Mouse (Mus musculus): ENCODE results near the gene Cntn4. TPM values are rescaled to one million over a fixed set of nuclear protein-coding genes. Genes with fewer than 3 reads are reported as not detected.

The Cntn4 gene
- polyA plus RNA-seq, 1 experiment from 2014 or later, result 0.07 TPM

GRCm38 (mm10) chr6:106499166-106499565 lies 821.7 kb downstream of the Cntn4 start:
- Histone ChIP-seq H3K27ac (replicated peaks) (no peak overlapping the region), H3K9me3 (replicated peaks) (no peaks in the 10 kb centered on the region), H3K27me3 (ENCODE audit: low read depth, poor library complexity, severe bottlenecking) (no peaks in the 10 kb centered on the region), H3K4me3 (no peak overlapping the region), H3K36me3 (no peaks in the 10 kb centered on the region), H3K4me1 (no peaks in the 10 kb centered on the region)
- WGBS, result 93% methylated on average over 3 of the region's 3 CpGs
- DNase-seq (ENCODE audit: low spot score), result no peak

GRCm38 (mm10) chr6:106503961-106504360 lies 826.5 kb downstream of the Cntn4 start:
- Histone ChIP-seq H3K4me1 (no peaks in the 10 kb centered on the region), H3K9me3 (replicated peaks) (no peaks in the 10 kb centered on the region), H3K27ac (replicated peaks) (no peak overlapping the region), H3K27me3 (ENCODE audit: low read depth, poor library complexity, severe bottlenecking) (no peaks in the 10 kb centered on the region), H3K4me3 (no peak overlapping the region), H3K36me3 (no peaks in the 10 kb centered on the region)
- 85% methylated on average over 9 of the region's 9 CpGs for WGBS
- no peak for DNase-seq (ENCODE audit: low spot score)

GRCm38 (mm10) chr6:106520367-106520766 lies 842.9 kb downstream of the Cntn4 start:
- Histone ChIP-seq H3K27me3 (ENCODE audit: low read depth, poor library complexity, severe bottlenecking) (no peaks in the 10 kb centered on the region), H3K9me3 (replicated peaks) (no peaks in the 10 kb centered on the region), H3K4me3 (no peak overlapping the region), H3K27ac (replicated peaks) (no peak overlapping the region), H3K4me1 (no peaks in the 10 kb centered on the region), H3K36me3 (no peaks in the 10 kb centered on the region)
- no peak for DNase-seq (ENCODE audit: low spot score)
- 73% methylated on average over 1 of the region's 1 CpGs for WGBS

- H3K27ac ChIP-seq (replicated peaks), result no peak overlapping the region
- no peaks in the 10 kb centered on the region for H3K36me3 ChIP-seq
- H3K4me3 ChIP-seq, result no peak overlapping the region
- no peaks in the 10 kb centered on the region for H3K27me3 ChIP-seq (ENCODE audit: low read depth, poor library complexity, severe bottlenecking)
- no peaks in the 10 kb centered on the region for H3K9me3 ChIP-seq (replicated peaks)
- H3K4me1 ChIP-seq, result no peaks in the 10 kb centered on the region
- DNase-seq (ENCODE audit: low spot score), result no peak
These were observed 866.0 kb downstream of the Cntn4 start for GRCm38 (mm10) chr6:106543500-106543899.

- no peaks in the 10 kb centered on the region for H3K27me3 ChIP-seq (ENCODE audit: low read depth, poor library complexity, severe bottlenecking)
- DNase-seq (ENCODE audit: low spot score), result no peak
- H3K4me3 ChIP-seq, result no peak overlapping the region
- no peak overlapping the region for H3K27ac ChIP-seq (replicated peaks)
- H3K36me3 ChIP-seq, result no peaks in the 10 kb centered on the region
- WGBS, result 91% methylated on average over 6 of the region's 6 CpGs
- no peaks in the 10 kb centered on the region for H3K9me3 ChIP-seq (replicated peaks)
- no peaks in the 10 kb centered on the region for H3K4me1 ChIP-seq
These were observed 884.2 kb downstream of the Cntn4 start for GRCm38 (mm10) chr6:106561649-106562048.

- Histone ChIP-seq H3K27me3 (ENCODE audit: low read depth, poor library complexity, severe bottlenecking) (no peaks in the 10 kb centered on the region), H3K4me1 (no peaks in the 10 kb centered on the region), H3K27ac (replicated peaks) (no peak overlapping the region), H3K36me3 (no peaks in the 10 kb centered on the region), H3K9me3 (replicated peaks) (no peaks in the 10 kb centered on the region), H3K4me3 (no peak overlapping the region)
- 86% methylated on average over 7 of the region's 7 CpGs for WGBS
- DNase-seq (ENCODE audit: low spot score), result no peak
These were observed 887.9 kb downstream of the Cntn4 start for GRCm38 (mm10) chr6:106565316-106565715.

- Histone ChIP-seq H3K36me3 (no peaks in the 10 kb centered on the region), H3K4me1 (no peaks in the 10 kb centered on the region), H3K27ac (replicated peaks) (no peak overlapping the region), H3K27me3 (ENCODE audit: low read depth, poor library complexity, severe bottlenecking) (no peaks in the 10 kb centered on the region), H3K9me3 (replicated peaks) (no peaks in the 10 kb centered on the region), H3K4me3 (no peak overlapping the region)
- 86% methylated on average over 3 of the region's 3 CpGs for WGBS
- no peak for DNase-seq (ENCODE audit: low spot score)
These were observed 888.5 kb downstream of the Cntn4 start for GRCm38 (mm10) chr6:106565769-106566459.

GRCm38 (mm10) chr6:106566929-106567621 lies 889.6 kb downstream of the Cntn4 start:
- WGBS, result 90% methylated on average over 11 of the region's 11 CpGs
- no peak for DNase-seq (ENCODE audit: low spot score)
- Histone ChIP-seq H3K27me3 (ENCODE audit: low read depth, poor library complexity, severe bottlenecking) (no peaks in the 10 kb centered on the region), H3K9me3 (replicated peaks) (no peaks in the 10 kb centered on the region), H3K36me3 (no peaks in the 10 kb centered on the region), H3K4me1 (no peaks in the 10 kb centered on the region), H3K27ac (replicated peaks) (no peak overlapping the region), H3K4me3 (no peak overlapping the region)

- Histone ChIP-seq H3K27ac (replicated peaks) (no peak overlapping the region), H3K4me3 (no peak overlapping the region), H3K4me1 (no peaks in the 10 kb centered on the region), H3K36me3 (no peaks in the 10 kb centered on the region), H3K27me3 (ENCODE audit: low read depth, poor library complexity, severe bottlenecking) (no peaks in the 10 kb centered on the region), H3K9me3 (replicated peaks) (no peaks in the 10 kb centered on the region)
- WGBS, result 79% methylated on average over 5 of the region's 5 CpGs
- DNase-seq (ENCODE audit: low spot score), result no peak
These were observed 902.7 kb downstream of the Cntn4 start for GRCm38 (mm10) chr6:106580124-106580523.

GRCm38 (mm10) chr6:106593756-106594155 lies 916.3 kb downstream of the Cntn4 start:
- no peak overlapping the region for H3K4me3 ChIP-seq
- no peak for DNase-seq (ENCODE audit: low spot score)
- no peaks in the 10 kb centered on the region for H3K9me3 ChIP-seq (replicated peaks)
- WGBS, result 15% methylated on average over 9 of the region's 9 CpGs
- no peaks in the 10 kb centered on the region for H3K36me3 ChIP-seq
- H3K4me1 ChIP-seq, result peaks cover 8% of the 10 kb centered on the region
- no peaks in the 10 kb centered on the region for H3K27me3 ChIP-seq (ENCODE audit: low read depth, poor library complexity, severe bottlenecking)
- no peak overlapping the region for H3K27ac ChIP-seq (replicated peaks)

- Histone ChIP-seq H3K9me3 (replicated peaks) (no peaks in the 10 kb centered on the region), H3K27ac (replicated peaks) (no peak overlapping the region), H3K4me1 (no peaks in the 10 kb centered on the region), H3K27me3 (ENCODE audit: low read depth, poor library complexity, severe bottlenecking) (no peaks in the 10 kb centered on the region), H3K36me3 (no peaks in the 10 kb centered on the region), H3K4me3 (no peak overlapping the region)
- DNase-seq (ENCODE audit: low spot score), result no peak
- 85% methylated on average over 3 of the region's 3 CpGs for WGBS
These were observed 939.6 kb downstream of the Cntn4 start for GRCm38 (mm10) chr6:106617081-106617480.

GRCm38 (mm10) chr6:106621188-106621749 lies 943.8 kb downstream of the Cntn4 start:
- no peak for DNase-seq (ENCODE audit: low spot score)
- Histone ChIP-seq H3K27me3 (ENCODE audit: low read depth, poor library complexity, severe bottlenecking) (no peaks in the 10 kb centered on the region), H3K36me3 (no peaks in the 10 kb centered on the region), H3K4me1 (no peaks in the 10 kb centered on the region), H3K9me3 (replicated peaks) (no peaks in the 10 kb centered on the region), H3K4me3 (no peak overlapping the region), H3K27ac (replicated peaks) (no peak overlapping the region)
- WGBS, result 87% methylated on average over 5 of the region's 5 CpGs

GRCm38 (mm10) chr6:106643026-106643425 lies 965.6 kb downstream of the Cntn4 start:
- Histone ChIP-seq H3K27me3 (ENCODE audit: low read depth, poor library complexity, severe bottlenecking) (no peaks in the 10 kb centered on the region), H3K9me3 (replicated peaks) (no peaks in the 10 kb centered on the region), H3K27ac (replicated peaks) (no peak overlapping the region), H3K36me3 (no peaks in the 10 kb centered on the region), H3K4me3 (no peak overlapping the region), H3K4me1 (peaks cover 5% of the 10 kb centered on the region; the same call in 1 of the 2 replicates)
- no peak for DNase-seq (ENCODE audit: low spot score)
- 84% methylated on average over 3 of the region's 3 CpGs for WGBS

Data from midbrain, embryonic 10.5 days (tissue).